Mouse (Mus musculus) kidney, postnatal 0 days (tissue): ENCODE measurements around the gene Dnase2b. TPM values are rescaled to one million over a fixed set of nuclear protein-coding genes. Genes with fewer than 3 reads are reported as not detected.

Experiments
- ATAC-seq: fragments of 200-750 bp; cut with Nextera tagmentation; replicated peaks from 2 replicates; pipeline ENCODE4 v1.8.0; 2017; ENCODE audit warnings: low read depth, moderate number of reproducible peaks, moderate TSS enrichment, moderate library complexity; ENCODE audit not compliant: low FRiP score
- DNase-seq: peaks from one replicate; pipeline ENCODE4 v3.0.0-alpha.2; 2016; ENCODE audit warnings: low spot score
- H3K27ac ChIP-seq: fragments of 300-500 bp; sonication (generic); 2 replicates; pipeline ENCODE4 v1.5.1; 2014; ENCODE audit warnings: mild to moderate bottlenecking
- H3K27me3 ChIP-seq: fragments of 300-500 bp; sonication (generic); 2 replicates; pipeline ENCODE4 v1.6.1; 2014; ENCODE audit warnings: low read length, mixed read lengths; ENCODE audit not compliant: insufficient read depth
- H3K36me3 ChIP-seq: fragments of 300-500 bp; sonication (generic); 2 replicates; pipeline ENCODE4 v1.6.1; 2014; ENCODE audit warnings: low read length, mixed read lengths; ENCODE audit not compliant: insufficient read depth
- H3K4me1 ChIP-seq: fragments of 300-500 bp; sonication (generic); replicated peaks from 2 replicates; pipeline ENCODE4 v1.6.1; 2014; ENCODE audit warnings: antibody characterized with exemption, low read length, mixed read lengths; ENCODE audit not compliant: insufficient read depth
- H3K4me2 ChIP-seq: fragments of 300-500 bp; sonication (generic); 2 replicates; pipeline ENCODE4 v1.6.1; 2014; ENCODE audit warnings: mild to moderate bottlenecking, low read length, moderate library complexity, mixed read lengths
- H3K4me3 ChIP-seq: fragments of 300-500 bp; sonication (generic); replicated peaks from 2 replicates; pipeline ENCODE4 v1.5.1; 2014; ENCODE audit warnings: low read depth, low read length
- H3K9ac ChIP-seq: fragments of 300-500 bp; sonication (generic); 2 replicates; pipeline ENCODE4 v1.6.1; 2014; ENCODE audit warnings: low read depth, low read length
- H3K9me3 ChIP-seq: fragments of 300-500 bp; sonication (generic); replicated peaks from 2 replicates; pipeline ENCODE4 v1.6.1; 2016; ENCODE audit warnings: low read length, inconsistent platforms, mixed read lengths
- CTCF ChIP-seq: IDR thresholded peaks from 2 replicates; pipeline ENCODE4 v1.5.1; 2016; ENCODE audit warnings: antibody characterized with exemption, low read depth, mild to moderate bottlenecking, moderate library complexity
- WGBS: fragments of 180-500 bp; shearing (Covaris S2); extraction: QIAGEN DNeasy Blood & Tissue Kit; methylation state at CpG from one replicate; pipeline ENCODE4 v1.1.7; 2014; 5-methylcytosine and 5-hydroxymethylcytosine counted together
- polyA plus RNA-seq: library from polyadenylated mRNA; unstranded; fragments of >200 nt; fragmentation: Nextera tagmentation; extraction: Ambion mirVana; gene quantifications from 2 replicates; pipeline ENCODE4 v1.2.1, GENCODE M21; 2015

Dnase2b gene
- polyA plus RNA-seq, 1 experiment from 2014 or later, result not detected

- H3K4me3 ChIP-seq, result no peak overlapping the region
- H3K4me2 ChIP-seq, result no peak overlapping the region
- WGBS, result 80% methylated on average over 9 of the region's 9 CpGs
- H3K36me3 ChIP-seq, result no peaks in the 10 kb centered on the region
- DNase-seq, result no peak
- no peak overlapping the region for H3K9ac ChIP-seq
- no peaks in the 10 kb centered on the region for H3K27me3 ChIP-seq
- H3K9me3 ChIP-seq, result no peaks in the 10 kb centered on the region
- H3K4me1 ChIP-seq, result no peaks in the 10 kb centered on the region
- H3K27ac ChIP-seq, result no peak overlapping the region
- no peak for ATAC-seq
- TF ChIP-seq CTCF, result no peak
These were observed 10.7 kb downstream of the Dnase2b start for GRCm38 (mm10) chr3:146604647-146605046.

DNA sequence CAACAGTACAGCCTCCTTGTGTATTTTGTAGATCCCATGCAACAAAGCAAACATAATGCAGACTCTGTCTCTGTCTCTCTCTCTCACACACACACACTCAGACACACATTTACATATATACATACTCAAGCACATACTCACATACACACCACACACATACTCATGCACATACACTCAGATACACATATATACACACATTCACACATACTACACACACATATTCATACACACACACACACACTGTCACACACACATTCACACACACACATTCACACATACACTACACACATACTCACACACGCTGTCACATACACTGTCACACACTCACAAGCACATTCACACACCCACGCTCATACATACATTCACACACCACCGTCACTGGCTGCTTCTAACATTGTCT lies 12.9 kb downstream of the Dnase2b start:
- DNase-seq (no peak), ATAC-seq (no peak)
- no peaks in the 10 kb centered on the region for H3K9me3 ChIP-seq
- no peak overlapping the region for H3K4me2 ChIP-seq
- H3K27ac ChIP-seq, result no peak overlapping the region
- H3K4me3 ChIP-seq, result no peak overlapping the region
- no peaks in the 10 kb centered on the region for H3K36me3 ChIP-seq
- WGBS, result 92% methylated on average over 3 of the region's 3 CpGs
- no peaks in the 10 kb centered on the region for H3K27me3 ChIP-seq
- no peak for TF ChIP-seq CTCF
- no peaks in the 10 kb centered on the region for H3K4me1 ChIP-seq
- no peak overlapping the region for H3K9ac ChIP-seq

- no peak overlapping the region for H3K4me3 ChIP-seq
- H3K36me3 ChIP-seq, result no peaks in the 10 kb centered on the region
- no peaks in the 10 kb centered on the region for H3K4me1 ChIP-seq
- ATAC-seq (no peak), DNase-seq (no peak)
- H3K9ac ChIP-seq, result no peak overlapping the region
- no peak for TF ChIP-seq CTCF
- 89% methylated on average over 2 of the region's 2 CpGs for WGBS
- H3K9me3 ChIP-seq, result no peaks in the 10 kb centered on the region
- H3K27me3 ChIP-seq, result no peaks in the 10 kb centered on the region
- H3K27ac ChIP-seq, result no peak overlapping the region
- no peak overlapping the region for H3K4me2 ChIP-seq
These were observed 14.2 kb downstream of the Dnase2b start for GRCm38 (mm10) chr3:146601205-146601604.

- Histone ChIP-seq H3K27me3 (no peaks in the 10 kb centered on the region), H3K9ac (no peak overlapping the region), H3K9me3 (no peaks in the 10 kb centered on the region), H3K36me3 (no peaks in the 10 kb centered on the region), H3K4me1 (no peaks in the 10 kb centered on the region), H3K27ac (no peak overlapping the region), H3K4me3 (no peak overlapping the region), H3K4me2 (no peak overlapping the region)
- WGBS, result 77% methylated on average over 6 of the region's 6 CpGs
- ATAC-seq, result no peak
- no peak for DNase-seq
- TF ChIP-seq CTCF, result no peak
These were observed 16.0 kb downstream of the Dnase2b start for GRCm38 (mm10) chr3:146599198-146599900.

- no peak overlapping the region for H3K27ac ChIP-seq
- DNase-seq (no peak), ATAC-seq (no peak)
- no peak overlapping the region for H3K4me2 ChIP-seq
- TF ChIP-seq CTCF, result no peak
- no peaks in the 10 kb centered on the region for H3K9me3 ChIP-seq
- H3K4me1 ChIP-seq, result no peaks in the 10 kb centered on the region
- H3K9ac ChIP-seq, result no peak overlapping the region
- H3K4me3 ChIP-seq, result no peak overlapping the region
- H3K27me3 ChIP-seq, result no peaks in the 10 kb centered on the region
- no peaks in the 10 kb centered on the region for H3K36me3 ChIP-seq
- WGBS, result 80% methylated on average over 6 of the region's 6 CpGs
These were observed 17.0 kb downstream of the Dnase2b start for GRCm38 (mm10) chr3:146598411-146598810.

GRCm38 (mm10) chr3:146596864-146597263 lies 18.5 kb downstream of the Dnase2b start:
- 92% methylated on average over 7 of the region's 7 CpGs for WGBS
- Histone ChIP-seq H3K27me3 (no peaks in the 10 kb centered on the region), H3K4me2 (no peak overlapping the region), H3K4me3 (no peak overlapping the region), H3K9me3 (no peaks in the 10 kb centered on the region), H3K27ac (no peak overlapping the region), H3K4me1 (no peaks in the 10 kb centered on the region), H3K9ac (no peak overlapping the region), H3K36me3 (no peaks in the 10 kb centered on the region)
- TF ChIP-seq CTCF, result no peak
- no peak for DNase-seq
- ATAC-seq, result no peak

GRCm38 (mm10) chr3:146596387-146596786 lies 19.0 kb downstream of the Dnase2b start:
- Histone ChIP-seq H3K36me3 (no peaks in the 10 kb centered on the region), H3K4me2 (no peak overlapping the region), H3K27me3 (no peaks in the 10 kb centered on the region), H3K4me1 (no peaks in the 10 kb centered on the region), H3K9ac (no peak overlapping the region), H3K4me3 (no peak overlapping the region), H3K9me3 (no peaks in the 10 kb centered on the region), H3K27ac (no peak overlapping the region)
- 89% methylated on average over 8 of the region's 8 CpGs for WGBS
- no peak for TF ChIP-seq CTCF
- DNase-seq, result no peak
- ATAC-seq, result no peak
